Mouse (Mus musculus) embryonic facial prominence, embryonic 14.5 days (tissue): ENCODE data around the gene Sf1. TPM values are rescaled to one million over a fixed set of nuclear protein-coding genes. Genes with fewer than 3 reads are reported as not detected.
A peak's percentile ranks its signal among the peaks of the same experiment; 100 is the strongest.

Source experiments
- ATAC-seq: fragments of 200-750 bp; cut with Nextera tagmentation; 2 replicates; pipeline ENCODE4 v1.8.0; 2017; ENCODE audit warnings: low read depth, moderate number of reproducible peaks, moderate TSS enrichment
- DNase-seq: peaks from one replicate; pipeline ENCODE4 v3.0.0-alpha.2; 2015; ENCODE audit warnings: low spot score
- H3K27ac ChIP-seq: fragments of 300-500 bp; sonication (generic); replicated peaks from 2 replicates; pipeline ENCODE4 v1.5.1; 2014; ENCODE audit warnings: low read depth, mild to moderate bottlenecking, low read length, moderate library complexity
- H3K27me3 ChIP-seq: fragments of 300-500 bp; sonication (generic); replicated peaks from 2 replicates; pipeline ENCODE4 v1.6.1; 2014; ENCODE audit warnings: low read length; ENCODE audit not compliant: control insufficient read depth, insufficient read depth
- H3K36me3 ChIP-seq: fragments of 300-500 bp; sonication (generic); 2 replicates; pipeline ENCODE4 v1.6.1; 2014; ENCODE audit warnings: low read length, mixed read lengths; ENCODE audit not compliant: control insufficient read depth, insufficient read depth
- H3K4me1 ChIP-seq: fragments of 300-500 bp; sonication (generic); 2 replicates; pipeline ENCODE4 v1.6.1; 2014; ENCODE audit warnings: antibody characterized with exemption, low read length; ENCODE audit not compliant: control insufficient read depth, insufficient read depth
- H3K4me2 ChIP-seq: fragments of 300-500 bp; sonication (generic); 2 replicates; pipeline ENCODE4 v1.6.1; 2014; ENCODE audit warnings: low read depth, mild to moderate bottlenecking, low read length, moderate library complexity, mixed read lengths
- H3K4me3 ChIP-seq: fragments of 300-500 bp; sonication (generic); 2 replicates; pipeline ENCODE4 v1.5.1; 2014; ENCODE audit warnings: low read depth, mild to moderate bottlenecking, low read length
- H3K9ac ChIP-seq: fragments of 300-500 bp; sonication (generic); 2 replicates; pipeline ENCODE4 v1.6.1; 2014; ENCODE audit warnings: low read depth, mild to moderate bottlenecking, low read length, moderate library complexity, mixed read lengths
- H3K9me3 ChIP-seq: fragments of 300-500 bp; sonication (generic); 2 replicates; pipeline ENCODE4 v1.6.1; 2016; ENCODE audit warnings: low read length; ENCODE audit not compliant: control insufficient read depth
- WGBS: fragments of 180-500 bp; shearing (Covaris S2); extraction: QIAGEN DNeasy Blood & Tissue Kit; methylation state at CpG from one replicate; pipeline ENCODE4 v1.1.7; 2014; 5-methylcytosine and 5-hydroxymethylcytosine counted together
- polyA plus RNA-seq: library from polyadenylated mRNA; unstranded; fragments of >200 nt; fragmentation: Nextera tagmentation; extraction: Ambion mirVana; gene quantifications from 2 replicates; pipeline ENCODE4 v1.2.1, GENCODE M21; 2014

The Sf1 gene
- 135 and 140 TPM in 2 replicates for polyA plus RNA-seq

DNA sequence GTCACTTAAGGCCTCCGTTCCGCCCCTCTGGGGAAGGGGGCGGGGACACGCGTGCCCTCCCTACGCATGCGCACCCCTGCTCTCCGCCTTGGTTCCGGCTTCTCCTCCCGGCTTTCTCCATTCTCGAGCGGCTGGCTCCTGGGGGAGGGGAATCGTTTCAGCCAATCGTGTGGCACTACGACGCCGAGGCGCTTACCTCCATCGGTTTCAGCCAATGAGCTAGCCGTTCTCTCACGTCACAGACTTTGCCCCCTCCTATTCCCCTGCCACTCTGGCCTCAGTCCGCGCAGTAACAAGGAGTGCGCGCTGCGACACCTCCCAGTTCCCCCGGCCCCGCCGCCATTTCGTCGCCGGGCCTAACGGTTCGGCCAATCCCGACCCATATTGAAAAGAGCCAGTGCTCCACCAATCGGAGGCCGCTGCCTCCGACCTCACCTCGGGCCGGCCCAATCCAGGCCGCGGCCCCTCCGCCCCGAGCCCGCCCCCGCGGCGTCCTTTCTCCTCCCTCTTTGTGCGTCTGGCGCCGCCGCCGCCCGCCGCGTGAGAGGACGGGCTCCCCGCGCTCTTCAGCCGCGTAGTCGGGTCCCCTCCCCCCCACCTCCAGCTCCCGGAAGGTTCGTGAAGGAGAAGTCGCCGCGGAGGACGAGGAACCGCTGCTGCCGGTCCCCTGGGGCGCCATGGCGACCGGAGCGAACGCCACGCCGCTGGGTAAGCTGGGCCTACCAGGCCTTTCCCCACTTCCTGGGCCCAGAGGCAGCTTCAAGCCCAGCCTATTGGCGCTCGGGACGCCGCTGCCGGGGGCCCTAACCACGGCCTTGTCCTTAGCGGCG, at the start of gene Sf1:
TSS of gene Sf1 (plus strand) at position 280 of the 830 bp plus-strand sequence.
- H3K27ac ChIP-seq = peak within 1 kb of the TSS; percentile 99
- peaks cover 10% of the 10 kb centered on the region for H3K4me1 ChIP-seq
- no peaks in the 10 kb centered on the region for H3K27me3 ChIP-seq
- peak within 1 kb of the TSS; percentile 100 for H3K9ac ChIP-seq
- ATAC-seq = peak; percentile 97
- DNase-seq = peak; percentile 100
- no peaks in the 10 kb centered on the region for H3K9me3 ChIP-seq
- peak within 1 kb of the TSS; percentile 60 for H3K4me2 ChIP-seq
- WGBS = 1% methylated on average over 53 of the region's 85 CpGs
- H3K36me3 ChIP-seq = peaks cover 39% of the 10 kb centered on the region
- peak within 1 kb of the TSS; percentile 99 for H3K4me3 ChIP-seq

GRCm38 (mm10) chr19:6313796-6314195, 49.7 kb upstream of the Sf1 start:
- H3K9me3 ChIP-seq = no peaks in the 10 kb centered on the region
- 91% methylated on average over 8 of the region's 8 CpGs for WGBS
- H3K27me3 ChIP-seq = no peaks in the 10 kb centered on the region
- H3K4me1 ChIP-seq = no peaks in the 10 kb centered on the region
- no peak overlapping the region for H3K27ac ChIP-seq
- H3K4me3 ChIP-seq = no peak overlapping the region
- H3K9ac ChIP-seq = no peak overlapping the region
- no peak for DNase-seq
- H3K36me3 ChIP-seq = peaks cover 71% of the 10 kb centered on the region
- no peak overlapping the region for H3K4me2 ChIP-seq
- no peak for ATAC-seq

GRCm38 (mm10) chr19:6314513-6314912, 49.0 kb upstream of the Sf1 start:
- no peak overlapping the region for H3K4me3 ChIP-seq
- no peaks in the 10 kb centered on the region for H3K4me1 ChIP-seq
- ATAC-seq (no peak), DNase-seq (no peak)
- no peak overlapping the region for H3K4me2 ChIP-seq
- H3K27me3 ChIP-seq = no peaks in the 10 kb centered on the region
- WGBS = 68% methylated on average over 8 of the region's 8 CpGs
- no peaks in the 10 kb centered on the region for H3K9me3 ChIP-seq
- H3K36me3 ChIP-seq = peaks cover 77% of the 10 kb centered on the region
- no peak overlapping the region for H3K27ac ChIP-seq
- H3K9ac ChIP-seq = no peak overlapping the region

DNA sequence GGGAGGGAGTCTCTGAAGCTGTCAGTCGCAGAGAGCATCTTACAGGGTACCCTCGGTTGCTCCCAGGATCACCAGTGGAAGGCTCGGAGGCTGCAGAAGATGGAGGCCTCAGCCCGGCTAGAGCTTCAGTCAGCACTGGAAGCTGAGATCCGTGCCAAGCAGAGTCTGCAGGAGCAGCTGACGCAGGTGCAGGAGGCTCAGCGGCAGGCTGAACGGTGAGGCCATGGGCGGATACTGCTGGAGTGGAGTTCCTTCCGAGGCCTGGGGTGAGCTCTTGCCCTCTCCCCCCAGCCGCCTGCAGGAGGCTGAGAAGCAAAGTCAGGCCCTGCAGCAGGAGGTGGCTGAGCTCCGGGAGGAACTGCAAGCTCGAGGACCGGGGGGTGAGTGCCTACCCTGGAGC, 47.9 kb upstream of the Sf1 start:
- no peak overlapping the region for H3K4me3 ChIP-seq
- ATAC-seq = no peak
- H3K9me3 ChIP-seq = no peaks in the 10 kb centered on the region
- H3K4me1 ChIP-seq = no peaks in the 10 kb centered on the region
- H3K4me2 ChIP-seq = no peak overlapping the region
- H3K36me3 ChIP-seq = peaks cover 81% of the 10 kb centered on the region
- WGBS = 73% methylated on average over 13 of the region's 14 CpGs
- no peak overlapping the region for H3K27ac ChIP-seq
- DNase-seq = no peak
- no peaks in the 10 kb centered on the region for H3K27me3 ChIP-seq
- H3K9ac ChIP-seq = no peak overlapping the region

DNA sequence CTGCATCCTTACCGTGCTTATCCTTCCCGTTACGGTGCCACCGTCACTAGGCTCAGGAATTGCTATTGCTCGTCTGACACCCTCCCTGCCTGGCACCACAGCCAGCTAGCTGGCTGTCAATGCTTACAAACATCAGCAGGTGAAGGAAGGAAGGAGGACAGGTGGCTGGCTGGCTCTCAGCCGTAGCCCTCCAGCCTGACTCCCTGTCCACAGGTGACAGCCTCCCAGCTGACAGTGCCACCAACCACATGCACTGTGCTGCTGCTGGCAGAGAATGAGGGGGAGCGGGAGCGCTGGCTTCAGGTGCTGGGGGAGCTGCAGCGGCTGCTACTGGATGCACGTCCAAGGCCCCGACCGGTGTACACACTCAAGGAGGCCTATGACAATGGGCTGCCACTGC, 45.3 kb upstream of the Sf1 start:
- ATAC-seq (no peak), DNase-seq (no peak)
- Histone ChIP-seq H3K27ac (no peak overlapping the region), H3K36me3 (peaks cover 77% of the 10 kb centered on the region), H3K4me1 (no peaks in the 10 kb centered on the region), H3K9ac (no peak overlapping the region), H3K27me3 (no peaks in the 10 kb centered on the region), H3K4me3 (no peak overlapping the region), H3K4me2 (no peak overlapping the region), H3K9me3 (no peaks in the 10 kb centered on the region)
- 91% methylated on average over 12 of the region's 12 CpGs for WGBS

DNA sequence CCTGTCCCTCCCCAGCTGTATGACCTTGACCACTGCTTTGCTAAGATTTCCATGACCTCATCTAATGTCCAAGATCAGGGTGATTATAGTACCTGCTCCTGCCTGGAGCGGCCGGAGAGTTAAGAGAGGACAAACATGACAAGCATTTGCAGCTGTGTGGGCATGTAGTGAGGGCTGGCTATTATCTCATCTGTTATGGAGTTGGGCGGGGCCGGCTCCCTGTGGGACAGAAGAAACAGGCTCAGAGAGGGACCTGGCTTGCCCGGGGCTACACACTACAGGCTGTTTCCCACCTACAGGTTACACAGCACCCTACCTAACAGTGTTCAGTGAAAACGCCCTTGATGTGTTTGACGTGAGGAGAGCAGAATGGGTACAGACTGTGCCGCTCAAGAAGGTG, 42.1 kb upstream of the Sf1 start:
- Histone ChIP-seq H3K4me1 (no peaks in the 10 kb centered on the region), H3K27ac (no peak overlapping the region), H3K4me2 (no peak overlapping the region), H3K9ac (no peak overlapping the region), H3K4me3 (no peak overlapping the region), H3K27me3 (no peaks in the 10 kb centered on the region), H3K36me3 (peaks cover 63% of the 10 kb centered on the region), H3K9me3 (no peaks in the 10 kb centered on the region)
- no peak for DNase-seq
- 80% methylated on average over 8 of the region's 8 CpGs for WGBS
- ATAC-seq = peak; percentile 27; the same call in 1 of the 2 replicates

DNA sequence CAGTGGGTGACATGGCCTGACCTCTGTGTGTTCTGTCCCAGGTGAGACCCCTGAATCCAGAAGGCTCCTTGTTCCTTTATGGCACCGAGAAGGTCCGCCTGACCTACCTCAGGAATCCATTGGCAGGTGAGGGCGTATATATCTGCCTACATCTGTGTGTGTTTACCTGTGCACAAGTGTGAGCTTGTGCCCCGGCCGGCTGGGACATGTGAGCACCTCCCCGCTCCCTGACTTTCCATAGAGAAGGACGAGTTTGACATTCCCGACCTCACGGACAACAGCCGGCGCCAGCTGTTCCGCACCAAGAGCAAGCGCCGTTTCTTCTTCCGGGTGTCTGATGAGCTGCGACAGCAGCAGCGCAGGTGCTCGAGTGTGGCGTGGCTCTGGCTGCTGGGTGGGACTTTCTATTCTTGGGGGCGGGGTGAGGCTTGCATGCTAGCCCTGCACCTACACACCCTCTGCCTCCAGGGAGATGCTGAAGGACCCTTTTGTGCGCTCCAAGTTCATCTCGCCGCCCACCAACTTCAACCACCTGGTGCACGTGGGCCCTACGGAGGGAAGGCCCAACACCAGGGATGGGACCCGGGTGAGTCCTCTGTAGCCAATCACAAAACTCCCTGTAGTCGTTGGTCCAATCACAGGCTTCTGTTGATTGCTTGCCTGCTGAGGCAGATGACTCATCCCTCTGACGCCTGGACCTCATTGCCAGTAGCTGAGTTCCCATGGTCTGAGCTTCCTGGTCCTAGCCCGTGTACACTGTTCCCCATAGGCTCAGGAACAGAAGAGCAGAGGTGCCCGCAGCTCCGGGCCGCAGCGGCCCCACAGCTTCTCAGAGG, 41.5 kb upstream of the Sf1 start:
- Histone ChIP-seq H3K4me2 (no peak overlapping the region), H3K9me3 (no peaks in the 10 kb centered on the region), H3K27me3 (no peaks in the 10 kb centered on the region), H3K9ac (no peak overlapping the region), H3K36me3 (peaks cover 58% of the 10 kb centered on the region), H3K4me3 (no peak overlapping the region), H3K27ac (no peak overlapping the region), H3K4me1 (no peaks in the 10 kb centered on the region)
- 80% methylated on average over 33 of the region's 33 CpGs for WGBS
- ATAC-seq = peak; percentile 48
- DNase-seq = peak; percentile 54

GRCm38 (mm10) chr19:6324751-6325150, 38.7 kb upstream of the Sf1 start:
- no peaks in the 10 kb centered on the region for H3K9me3 ChIP-seq
- H3K27ac ChIP-seq = no peak overlapping the region
- H3K9ac ChIP-seq = no peak overlapping the region
- no peaks in the 10 kb centered on the region for H3K27me3 ChIP-seq
- ATAC-seq (no peak), DNase-seq (no peak)
- H3K4me2 ChIP-seq = no peak overlapping the region
- H3K4me1 ChIP-seq = no peaks in the 10 kb centered on the region
- 82% methylated on average over 9 of the region's 9 CpGs for WGBS
- H3K36me3 ChIP-seq = peaks cover 40% of the 10 kb centered on the region
- no peak overlapping the region for H3K4me3 ChIP-seq
